Mouse (Mus musculus) stomach, embryonic 15.5 days (tissue): ENCODE data around the gene Nlrp4c. TPM values are rescaled to one million over a fixed set of nuclear protein-coding genes. Genes with fewer than 3 reads are reported as not detected.

Experiments used
- ATAC-seq: fragments of 200-750 bp; cut with Nextera tagmentation; 2 replicates; pipeline ENCODE4 v1.8.0; 2017; ENCODE audit warnings: low read depth, moderate number of reproducible peaks, moderate TSS enrichment; ENCODE audit not compliant: insufficient read depth, low FRiP score
- H3K27ac ChIP-seq: fragments of 300-500 bp; sonication (generic); 2 replicates; pipeline ENCODE4 v1.5.1; 2015; ENCODE audit warnings: mild to moderate bottlenecking, inconsistent platforms
- H3K27me3 ChIP-seq: fragments of 300-500 bp; sonication (generic); replicated peaks from 2 replicates; pipeline ENCODE4 v1.6.1; 2015; ENCODE audit warnings: inconsistent platforms
- H3K36me3 ChIP-seq: fragments of 300-500 bp; sonication (generic); 2 replicates; pipeline ENCODE4 v1.6.1; 2015; ENCODE audit warnings: inconsistent platforms
- H3K4me1 ChIP-seq: fragments of 300-500 bp; sonication (generic); 2 replicates; pipeline ENCODE4 v1.6.1; 2015; ENCODE audit warnings: inconsistent platforms
- H3K4me2 ChIP-seq: fragments of 300-500 bp; sonication (generic); 2 replicates; pipeline ENCODE4 v1.6.1; 2015; ENCODE audit warnings: mild to moderate bottlenecking, inconsistent platforms
- H3K4me3 ChIP-seq: fragments of 300-500 bp; sonication (generic); replicated peaks from 2 replicates; pipeline ENCODE4 v1.5.1; 2015; ENCODE audit warnings: inconsistent platforms
- H3K9ac ChIP-seq: fragments of 300-500 bp; sonication (generic); 2 replicates; pipeline ENCODE4 v1.6.1; 2015; ENCODE audit warnings: inconsistent platforms
- H3K9me3 ChIP-seq: fragments of 300-500 bp; sonication (generic); 2 replicates; pipeline ENCODE4 v1.6.1; 2016; ENCODE audit warnings: inconsistent platforms
- WGBS: fragments of 180-500 bp; shearing (Covaris S2); methylation state at CpG from one replicate; pipeline ENCODE4 v1.1.7; 2015; 5-methylcytosine and 5-hydroxymethylcytosine counted together
- polyA plus RNA-seq: library from polyadenylated mRNA; unstranded; fragments of >200 nt; fragmentation: Nextera tagmentation; extraction: Ambion mirVana; gene quantifications from 2 replicates; pipeline ENCODE4 v1.2.1, GENCODE M21; 2015

Gene Nlrp4c
- polyA plus RNA-seq, 1 experiment from 2014 or later: not detected

DNA sequence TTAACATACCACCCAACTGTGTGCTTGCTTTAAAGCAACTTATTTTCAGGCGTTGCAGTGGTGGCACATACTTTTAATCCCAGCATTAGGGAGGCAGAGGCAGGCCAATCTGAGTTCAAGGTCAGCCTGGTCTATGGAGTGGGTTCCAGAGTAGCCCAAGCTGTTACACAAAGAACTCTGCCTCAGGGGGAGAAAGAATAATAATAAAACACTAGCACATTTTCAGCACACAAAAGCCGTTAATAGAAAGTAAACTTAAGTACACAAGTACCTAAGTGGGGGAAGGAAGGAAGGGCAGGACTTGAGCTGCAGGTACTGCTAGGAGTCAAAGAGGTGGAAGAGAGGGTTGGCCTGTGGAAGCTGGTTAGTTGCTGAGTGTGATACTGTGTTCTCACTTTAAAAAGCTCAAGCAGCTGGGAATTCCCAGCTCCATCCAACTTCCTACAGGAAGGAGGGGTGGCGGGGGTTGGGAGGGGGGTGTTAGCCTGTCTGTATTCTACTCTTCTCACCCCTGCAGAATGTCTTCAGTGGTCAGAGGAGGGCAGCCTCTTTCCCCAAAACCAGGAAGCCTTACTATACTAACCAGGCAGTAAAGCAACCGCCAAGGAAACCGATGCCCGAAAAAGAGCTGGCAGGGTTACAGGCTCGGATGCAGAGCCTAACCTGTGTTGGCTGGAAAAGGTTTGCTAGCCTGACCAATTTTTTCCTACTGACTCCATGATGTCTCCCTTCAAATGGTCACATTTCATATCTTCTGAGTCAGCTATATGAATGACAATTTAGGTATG is 101.4 kb downstream of the Nlrp4c start:
- peaks cover 51% of the 10 kb centered on the region for H3K4me1 ChIP-seq
- no peaks in the 10 kb centered on the region for H3K27me3 ChIP-seq
- 0 out of 2 replicates have a peak, but pooled peaks have one; percentile 19 for ATAC-seq
- peak overlapping the region; percentile 73; the same call in 1 of the 2 replicates for H3K27ac ChIP-seq
- H3K4me3 ChIP-seq: no peak overlapping the region
- no peak overlapping the region for H3K4me2 ChIP-seq
- 0 out of 2 replicates have a peak, but pooled peaks cover 5% of the 10 kb centered on the region for H3K36me3 ChIP-seq
- H3K9ac ChIP-seq: no peak overlapping the region
- WGBS: 70% methylated on average over 7 of the region's 7 CpGs
- H3K9me3 ChIP-seq: no peaks in the 10 kb centered on the region

DNA sequence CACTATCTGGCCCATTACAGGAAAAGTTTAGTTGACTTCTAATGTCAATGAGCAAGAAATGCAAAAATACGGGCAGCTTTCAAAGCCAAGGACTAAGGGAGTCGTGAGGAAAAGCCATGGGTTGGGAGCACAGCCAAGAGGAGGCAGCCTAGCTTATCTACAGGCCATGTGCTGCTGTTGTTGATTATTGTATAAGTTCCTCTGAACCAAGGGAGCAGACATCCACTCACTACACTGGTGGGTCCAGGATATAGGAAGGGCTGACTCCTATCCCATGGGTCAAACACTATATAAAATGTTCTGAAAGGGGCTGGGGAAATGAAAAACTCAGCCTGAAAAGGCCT is 102.0 kb downstream of the Nlrp4c start:
- Histone ChIP-seq H3K27ac (peak overlapping the region; percentile 73), H3K9ac (no peak overlapping the region), H3K4me3 (no peak overlapping the region), H3K4me1 (peaks cover 53% of the 10 kb centered on the region), H3K4me2 (no peak overlapping the region), H3K27me3 (no peaks in the 10 kb centered on the region), H3K9me3 (no peaks in the 10 kb centered on the region), H3K36me3 (0 out of 2 replicates have a peak, but pooled peaks cover under 1% of the 10 kb centered on the region)
- ATAC-seq: peak; percentile 32; the same call in 1 of the 2 replicates
- 43% methylated on average over 2 of the region's 2 CpGs for WGBS

DNA sequence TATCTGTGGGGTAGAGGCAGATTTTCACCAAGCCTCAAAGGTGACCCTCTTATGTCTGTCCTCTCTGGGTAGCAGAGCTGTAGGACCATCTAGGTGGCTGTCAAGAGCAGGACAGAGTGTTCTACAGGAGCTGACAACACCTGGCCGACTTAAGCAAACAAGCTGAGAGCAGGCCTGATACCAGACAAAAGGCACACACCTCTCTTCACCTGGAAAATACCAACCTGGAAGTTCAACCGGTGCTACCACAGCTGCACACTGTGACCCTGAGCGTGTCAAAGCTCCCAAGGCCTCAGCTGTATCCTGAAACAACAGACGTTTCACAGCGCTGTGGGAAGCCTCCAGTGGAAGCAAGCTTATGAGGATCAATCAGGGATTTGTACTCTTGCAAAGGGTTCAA is 102.7 kb downstream of the Nlrp4c start:
- ATAC-seq: peak; percentile 63; the same call in 1 of the 2 replicates
- no peak overlapping the region for H3K9ac ChIP-seq
- H3K9me3 ChIP-seq: no peaks in the 10 kb centered on the region
- no peaks in the 10 kb centered on the region for H3K27me3 ChIP-seq
- 54% methylated on average over 5 of the region's 5 CpGs for WGBS
- no peak overlapping the region for H3K4me2 ChIP-seq
- H3K36me3 ChIP-seq: no peaks in the 10 kb centered on the region
- H3K4me1 ChIP-seq: peaks cover 56% of the 10 kb centered on the region
- H3K4me3 ChIP-seq: no peak overlapping the region
- H3K27ac ChIP-seq: peak overlapping the region; percentile 73

DNA sequence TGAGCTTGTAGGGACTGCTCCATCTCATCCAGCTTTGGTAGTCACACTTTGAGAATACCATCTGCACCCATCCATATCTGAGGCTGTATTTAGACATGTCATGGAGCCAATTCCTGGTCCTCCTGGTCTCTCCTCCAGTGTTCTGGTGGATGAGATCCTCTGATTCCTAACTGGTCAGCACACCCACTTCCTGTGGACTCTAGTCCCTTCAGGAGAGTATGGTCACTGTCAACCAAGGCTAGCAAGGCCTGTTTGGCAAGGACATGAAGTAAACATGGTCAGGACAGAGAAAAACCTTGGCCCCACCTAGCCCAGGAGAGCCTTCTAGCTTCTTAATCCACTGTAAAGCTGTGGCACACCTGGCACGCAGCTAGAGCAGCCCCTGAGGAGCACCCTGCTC is 106.3 kb downstream of the Nlrp4c start:
- 79% methylated on average over 1 of the region's 1 CpGs for WGBS
- ATAC-seq: no peak
- Histone ChIP-seq H3K27ac (no peak overlapping the region), H3K36me3 (no peaks in the 10 kb centered on the region), H3K9me3 (no peaks in the 10 kb centered on the region), H3K4me2 (no peak overlapping the region), H3K4me1 (peaks cover 60% of the 10 kb centered on the region), H3K9ac (no peak overlapping the region), H3K27me3 (no peaks in the 10 kb centered on the region), H3K4me3 (no peak overlapping the region)

DNA sequence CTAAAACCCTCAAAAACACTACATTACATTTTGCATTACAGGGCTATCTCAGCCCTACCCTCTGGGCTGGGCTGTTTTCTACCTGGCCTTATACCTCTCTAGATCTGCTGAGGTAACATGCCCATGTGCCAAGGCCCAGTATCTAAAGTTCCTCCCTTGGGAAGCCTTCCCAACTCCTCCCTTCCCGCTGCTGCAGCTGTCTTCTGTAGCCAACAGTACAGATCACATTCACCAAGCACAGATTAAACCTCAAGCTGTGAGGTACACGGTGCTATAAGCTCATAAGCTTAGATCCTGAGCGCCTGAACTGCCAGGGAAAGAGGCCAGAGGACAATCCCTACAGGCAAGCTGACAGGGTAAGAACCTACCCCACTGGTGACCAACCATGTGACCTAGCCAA is 107.1 kb downstream of the Nlrp4c start:
- 76% methylated on average over 3 of the region's 3 CpGs for WGBS
- no peaks in the 10 kb centered on the region for H3K36me3 ChIP-seq
- H3K4me2 ChIP-seq: no peak overlapping the region
- H3K9ac ChIP-seq: no peak overlapping the region
- H3K4me1 ChIP-seq: peaks cover 52% of the 10 kb centered on the region
- no peaks in the 10 kb centered on the region for H3K9me3 ChIP-seq
- H3K27me3 ChIP-seq: no peaks in the 10 kb centered on the region
- H3K4me3 ChIP-seq: no peak overlapping the region
- no peak for ATAC-seq
- no peak overlapping the region for H3K27ac ChIP-seq

DNA sequence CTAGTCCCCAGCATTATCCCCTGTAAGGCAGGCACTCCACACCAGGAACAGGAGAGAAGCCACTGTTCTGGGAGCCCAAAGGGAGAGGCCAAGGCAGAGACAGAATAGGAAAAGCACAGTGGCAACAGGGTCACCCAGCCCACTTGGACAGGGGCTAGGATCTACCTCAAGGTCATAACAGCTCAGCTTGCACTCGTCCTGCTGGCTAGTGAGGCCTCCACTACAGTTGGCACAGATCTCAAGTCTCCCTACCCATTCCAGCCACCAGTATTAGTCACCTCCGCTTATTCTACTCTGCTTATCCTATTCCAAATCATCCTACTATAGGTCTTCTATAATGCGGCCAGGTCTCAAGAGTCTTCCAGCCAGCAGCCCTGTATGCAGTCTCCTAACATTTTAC is 108.2 kb downstream of the Nlrp4c start:
- Histone ChIP-seq H3K9me3 (no peaks in the 10 kb centered on the region), H3K4me2 (no peak overlapping the region), H3K36me3 (no peaks in the 10 kb centered on the region), H3K9ac (no peak overlapping the region), H3K27ac (no peak overlapping the region), H3K4me1 (peaks cover 42% of the 10 kb centered on the region), H3K27me3 (no peaks in the 10 kb centered on the region), H3K4me3 (no peak overlapping the region)
- no peak for ATAC-seq
- WGBS: 89% methylated on average over 3 of the region's 3 CpGs

DNA sequence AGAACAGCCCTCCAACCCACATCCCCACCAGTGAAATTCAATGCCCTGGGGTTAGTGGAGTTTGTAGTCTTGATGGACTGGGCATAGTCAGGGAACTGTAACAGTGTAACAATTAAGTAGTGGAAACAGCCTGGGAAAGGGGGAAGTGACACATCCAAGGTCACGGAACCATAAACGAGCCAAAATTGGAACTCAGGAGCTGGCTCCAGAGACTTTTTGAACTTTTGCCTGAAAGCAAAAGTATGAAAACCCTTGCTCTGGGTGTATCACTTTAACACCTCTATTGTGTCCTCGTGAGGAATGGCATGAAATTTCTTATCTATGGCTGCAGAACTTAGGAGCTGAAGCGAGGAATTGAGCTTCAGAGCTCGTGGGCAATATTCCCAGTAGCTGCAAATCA is 109.2 kb downstream of the Nlrp4c start:
- H3K27ac ChIP-seq: peak overlapping the region; percentile 93
- H3K4me3 ChIP-seq: peak overlapping the region; percentile 87
- H3K4me2 ChIP-seq: peak overlapping the region; percentile 76
- no peak overlapping the region for H3K9ac ChIP-seq
- H3K36me3 ChIP-seq: no peaks in the 10 kb centered on the region
- H3K9me3 ChIP-seq: no peaks in the 10 kb centered on the region
- no peaks in the 10 kb centered on the region for H3K27me3 ChIP-seq
- WGBS: 69% methylated on average over 5 of the region's 5 CpGs
- no peak for ATAC-seq
- H3K4me1 ChIP-seq: peaks cover 34% of the 10 kb centered on the region

Other genes starting within 250 kb of the Nlrp4c start
- gene Vmn1r63, start 239.7 kb upstream of the Nlrp4c start, polyA plus RNA-seq: not detected in 2 replicates
- not detected in 2 replicates for gene Vmn1r64, start 160.6 kb upstream of the Nlrp4c start, polyA plus RNA-seq
- not detected in 2 replicates for gene Vmn1r65, start 34.2 kb upstream of the Nlrp4c start, polyA plus RNA-seq
- 26.0 and 28.1 TPM in 2 replicates for gene Zfp787, start 110.8 kb downstream of the Nlrp4c start, polyA plus RNA-seq
- gene Zfp444, start 127.1 kb downstream of the Nlrp4c start, polyA plus RNA-seq: 46.8 and 49.6 TPM in 2 replicates
- not detected in 2 replicates for gene Galp, start 151.9 kb downstream of the Nlrp4c start, polyA plus RNA-seq
- gene Zscan5b, start 177.1 kb downstream of the Nlrp4c start, polyA plus RNA-seq: not detected in 2 replicates
- gene Epp13, start 207.5 kb downstream of the Nlrp4c start, polyA plus RNA-seq: not detected in 2 replicates
- 8.1 and 9.3 TPM in 2 replicates for gene Zfp667, start 241.4 kb downstream of the Nlrp4c start, polyA plus RNA-seq